Mouse (Mus musculus) central nervous system, embryonic 18 days (tissue): Measurements from ENCODE around the gene Tnni2. TPM values are rescaled to one million over a fixed set of nuclear protein-coding genes. Genes with fewer than 3 reads are reported as not detected.

Experiments
- polyA plus RNA-seq: library from polyadenylated mRNA; depleted of rRNA; stranded (reverse); fragments of >200 nt; gene quantifications from 2 replicates; pipeline ENCODE4 v1.2.3, GENCODE M21; 2012; rRNA removed

Gene Tnni2
- 1.3 and 75.5 TPM in 2 replicates for polyA plus RNA-seq

DNA sequence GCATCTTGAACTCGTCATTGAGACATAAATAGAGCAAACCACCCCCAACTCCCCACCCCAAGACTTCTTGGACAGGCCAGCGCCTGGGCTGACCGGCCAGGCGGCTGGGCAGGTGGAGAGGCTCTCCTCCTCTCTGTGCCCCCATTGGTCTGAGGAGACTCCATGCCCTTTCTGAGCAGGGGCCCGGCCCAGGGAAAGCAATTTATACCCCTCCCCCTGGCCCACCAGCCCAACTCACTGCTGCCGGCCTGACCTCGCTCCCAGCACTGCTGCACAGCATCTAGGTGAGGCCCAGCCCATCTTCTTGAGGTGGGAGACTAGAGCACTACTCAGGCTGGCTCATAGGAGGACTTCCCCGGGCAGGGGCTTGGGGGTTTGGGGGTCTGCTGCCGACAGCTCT lies at the start of gene Tnni2:
TSS of gene Tnni2 (plus strand) at position 224 of the 400 bp plus-strand sequence.

GRCm38 (mm10) chr7:142434137-142434865 lies 7.3 kb upstream of the Tnni2 start, which contains the start of gene Syt8:
TSS of gene Syt8 (plus strand) at chr7:142434850.

DNA sequence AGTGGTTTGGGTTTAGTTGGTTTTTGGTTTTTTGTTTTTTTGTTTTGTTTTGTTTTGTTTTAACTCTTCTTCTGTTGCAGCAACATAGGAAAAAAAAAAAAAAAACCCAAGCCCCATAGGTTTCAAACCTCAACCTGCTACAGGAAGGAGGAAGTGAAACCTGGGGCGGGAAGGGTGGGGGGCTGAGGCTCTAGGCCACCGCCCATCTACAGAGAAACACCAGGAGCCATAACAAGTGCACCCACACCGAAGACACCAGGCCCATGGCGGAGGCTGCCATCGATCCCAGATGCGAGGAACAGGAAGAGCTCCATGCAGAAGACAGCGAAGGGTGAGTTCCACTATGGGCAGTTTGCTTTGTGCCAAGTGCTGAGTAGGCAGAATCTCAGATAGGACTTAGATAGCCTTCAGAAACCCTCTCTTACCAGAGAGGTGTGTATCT lies 19.0 kb downstream of the Tnni2 start, which contains the start of gene Lsp1:
TSS of gene Lsp1 (plus strand) at position 174 of the 442 bp plus-strand sequence.

Other genes starting within 250 kb of the Tnni2 start
- not detected in 2 replicates for gene Krtap5-3, start 240.4 kb upstream of the Tnni2 start, polyA plus RNA-seq
- 0.13 TPM in 1 of 2 replicates, not detected in the other for gene Gm7579, start 229.9 kb upstream of the Tnni2 start, polyA plus RNA-seq
- not detected in 2 replicates for gene Krtap5-5, start 211.8 kb upstream of the Tnni2 start, polyA plus RNA-seq
- gene Gm40460, start 200.7 kb upstream of the Tnni2 start, polyA plus RNA-seq, result not detected in 2 replicates
- not detected in 2 replicates for gene Gm2431, start 183.5 kb upstream of the Tnni2 start, polyA plus RNA-seq
- gene Gm4559, start 167.4 kb upstream of the Tnni2 start, polyA plus RNA-seq, result not detected in 2 replicates
- gene Krtap5-1, start 144.7 kb upstream of the Tnni2 start, polyA plus RNA-seq, result not detected in 2 replicates
- gene Krtap5-4, start 138.3 kb upstream of the Tnni2 start, polyA plus RNA-seq, result not detected in 2 replicates
- 6.9 and 7.4 TPM in 2 replicates for gene Ifitm10, start 68.1 kb upstream of the Tnni2 start, polyA plus RNA-seq
- 0.28 and 0.48 TPM in 2 replicates for gene Gm49369, start 59.1 kb upstream of the Tnni2 start, polyA plus RNA-seq
- 186 and 196 TPM in 2 replicates for gene Ctsd, start 53.8 kb upstream of the Tnni2 start, polyA plus RNA-seq
- gene Syt8, start 7.0 kb upstream of the Tnni2 start, polyA plus RNA-seq, result 0.11 and 3.3 TPM in 2 replicates
- gene Lsp1, start 19.0 kb downstream of the Tnni2 start, polyA plus RNA-seq, result 7.4 and 8.8 TPM in 2 replicates
- gene Tnnt3, start 57.0 kb downstream of the Tnni2 start, polyA plus RNA-seq, result 1.2 and 47.8 TPM in 2 replicates
- gene Mrpl23, start 90.9 kb downstream of the Tnni2 start, polyA plus RNA-seq, result 107 and 117 TPM in 2 replicates
- 267 and 401 TPM in 2 replicates for gene Igf2, start 225.0 kb downstream of the Tnni2 start, polyA plus RNA-seq
- 0.05 TPM in 2 replicates for gene Gm49394, start 228.1 kb downstream of the Tnni2 start, polyA plus RNA-seq